Mouse (Mus musculus) limb, embryonic 11.5 days (tissue): ENCODE data around the gene Arhgef19. TPM values are rescaled to one million over a fixed set of nuclear protein-coding genes. Genes with fewer than 3 reads are reported as not detected.

ENCODE experiments used
- ATAC-seq: fragments of 200-750 bp; cut with Nextera tagmentation; 2 replicates; pipeline ENCODE4 v1.8.0; 2017; ENCODE audit warnings: low read depth; ENCODE audit not compliant: insufficient number of reproducible peaks, low FRiP score, low TSS enrichment
- DNase-seq: peaks from one replicate; pipeline ENCODE4 v3.0.0-alpha.2; 2015; ENCODE audit warnings: low spot score
- H3K27ac ChIP-seq: fragments of 300-500 bp; sonication (generic); replicated peaks from 2 replicates; pipeline ENCODE4 v1.5.1; 2014; ENCODE audit warnings: low read depth, mild to moderate bottlenecking, low read length
- H3K27me3 ChIP-seq: fragments of 300-500 bp; sonication (generic); 2 replicates; pipeline ENCODE4 v1.6.1; 2014; ENCODE audit warnings: mild to moderate bottlenecking, low read length, mixed read lengths; ENCODE audit not compliant: control insufficient read depth, insufficient read depth
- H3K36me3 ChIP-seq: fragments of 300-500 bp; sonication (generic); 2 replicates; pipeline ENCODE4 v1.6.1; 2014; ENCODE audit warnings: mild to moderate bottlenecking, low read length, moderate library complexity, mixed read lengths; ENCODE audit not compliant: control insufficient read depth, insufficient read depth
- H3K4me1 ChIP-seq: fragments of 300-500 bp; sonication (generic); 2 replicates; pipeline ENCODE4 v1.6.1; 2014; ENCODE audit warnings: low read length, mixed read lengths; ENCODE audit not compliant: control insufficient read depth, insufficient read depth
- H3K4me2 ChIP-seq: fragments of 300-500 bp; sonication (generic); 2 replicates; pipeline ENCODE4 v1.6.1; 2014; ENCODE audit warnings: low read depth, mild to moderate bottlenecking, moderate library complexity; ENCODE audit not compliant: severe bottlenecking
- H3K4me3 ChIP-seq: fragments of 300-500 bp; sonication (generic); 2 replicates; pipeline ENCODE4 v1.5.1; 2014; ENCODE audit warnings: low read depth, low read length
- H3K9ac ChIP-seq: fragments of 300-500 bp; sonication (generic); 2 replicates; pipeline ENCODE4 v1.6.1; 2014; ENCODE audit warnings: mild to moderate bottlenecking, low read length
- H3K9me3 ChIP-seq: fragments of 300-500 bp; sonication (generic); 2 replicates; pipeline ENCODE4 v1.6.1; 2016; ENCODE audit warnings: low read length; ENCODE audit not compliant: control insufficient read depth
- WGBS: fragments of 180-500 bp; shearing (Covaris S2); extraction: QIAGEN DNeasy Blood & Tissue Kit; methylation state at CpG from one replicate; pipeline ENCODE4 v1.1.7; 2014; 5-methylcytosine and 5-hydroxymethylcytosine counted together
- polyA plus RNA-seq: library from polyadenylated mRNA; unstranded; fragments of >200 nt; fragmentation: Nextera tagmentation; extraction: Ambion mirVana; gene quantifications from 2 replicates; pipeline ENCODE4 v1.2.1, GENCODE M21; 2014

The Arhgef19 gene
- polyA plus RNA-seq, 1 experiment from 2014 or later = 4.6 TPM

- DNase-seq = no peak
- Histone ChIP-seq H3K9me3 (no peaks in the 10 kb centered on the region), H3K4me3 (no peak overlapping the region), H3K4me1 (peaks cover 23% of the 10 kb centered on the region), H3K27ac (no peak overlapping the region), H3K27me3 (peaks cover 61% of the 10 kb centered on the region), H3K4me2 (no peak overlapping the region), H3K9ac (no peak overlapping the region), H3K36me3 (no peaks in the 10 kb centered on the region)
- 10% methylated on average over 11 of the region's 11 CpGs for WGBS
- no peak for ATAC-seq
These were observed 9.3 kb downstream of the Arhgef19 start for GRCm38 (mm10) chr4:141248614-141248978.

GRCm38 (mm10) chr4:141249383-141249782 is 10.1 kb downstream of the Arhgef19 start:
- Histone ChIP-seq H3K27me3 (peaks cover 56% of the 10 kb centered on the region), H3K4me1 (peaks cover 23% of the 10 kb centered on the region)
- no peak for ATAC-seq

GRCm38 (mm10) chr4:141251071-141251470 is 11.8 kb downstream of the Arhgef19 start:
- no peak overlapping the region for H3K9ac ChIP-seq
- peaks cover 40% of the 10 kb centered on the region for H3K27me3 ChIP-seq
- 81% methylated on average over 8 of the region's 8 CpGs for WGBS
- no peak overlapping the region for H3K4me2 ChIP-seq
- H3K4me1 ChIP-seq = peaks cover 21% of the 10 kb centered on the region
- DNase-seq = no peak
- H3K36me3 ChIP-seq = no peaks in the 10 kb centered on the region
- H3K9me3 ChIP-seq = no peaks in the 10 kb centered on the region
- ATAC-seq = no peak
- H3K27ac ChIP-seq = no peak overlapping the region
- H3K4me3 ChIP-seq = no peak overlapping the region

More at GRCm38 (mm10) chr4:141249383-141249782, 10.1 kb downstream of the Arhgef19 start:
- Histone ChIP-seq H3K36me3 (no peaks in the 10 kb centered on the region), H3K27ac (no peak overlapping the region), H3K9me3 (no peaks in the 10 kb centered on the region), H3K9ac (no peak overlapping the region), H3K4me3 (no peak overlapping the region), H3K4me2 (no peak overlapping the region)
- WGBS = 66% methylated on average over 11 of the region's 11 CpGs
- DNase-seq = no peak

- H3K27me3 ChIP-seq = peaks cover 24% of the 10 kb centered on the region
- no peak overlapping the region for H3K4me3 ChIP-seq
- no peak overlapping the region for H3K4me2 ChIP-seq
- peaks cover 10% of the 10 kb centered on the region; the same call in 1 of the 2 replicates for H3K4me1 ChIP-seq
- no peaks in the 10 kb centered on the region for H3K36me3 ChIP-seq
- no peak overlapping the region for H3K27ac ChIP-seq
- no peak overlapping the region for H3K9ac ChIP-seq
- DNase-seq = no peak
- no peak for ATAC-seq
- no peaks in the 10 kb centered on the region for H3K9me3 ChIP-seq
- WGBS = 73% methylated on average over 2 of the region's 2 CpGs
These were observed 13.3 kb downstream of the Arhgef19 start for GRCm38 (mm10) chr4:141252641-141253040.

- Histone ChIP-seq H3K4me3 (no peak overlapping the region), H3K9me3 (no peaks in the 10 kb centered on the region), H3K4me2 (no peak overlapping the region), H3K36me3 (no peaks in the 10 kb centered on the region), H3K4me1 (no peaks in the 10 kb centered on the region), H3K27ac (no peak overlapping the region), H3K27me3 (peaks cover 8% of the 10 kb centered on the region), H3K9ac (no peak overlapping the region)
- DNase-seq (no peak), ATAC-seq (no peak)
- WGBS = 85% methylated on average over 16 of the region's 16 CpGs
These were observed 14.9 kb downstream of the Arhgef19 start for GRCm38 (mm10) chr4:141254234-141254633.

- WGBS = 66% methylated on average over 5 of the region's 5 CpGs
- Histone ChIP-seq H3K27me3 (no peaks in the 10 kb centered on the region), H3K9ac (no peak overlapping the region), H3K9me3 (no peaks in the 10 kb centered on the region), H3K4me2 (no peak overlapping the region), H3K27ac (no peak overlapping the region), H3K4me1 (no peaks in the 10 kb centered on the region), H3K4me3 (no peak overlapping the region), H3K36me3 (no peaks in the 10 kb centered on the region)
- ATAC-seq (no peak), DNase-seq (no peak)
These were observed 18.1 kb downstream of the Arhgef19 start for GRCm38 (mm10) chr4:141257440-141257839.

GRCm38 (mm10) chr4:141259413-141259812 is 20.1 kb downstream of the Arhgef19 start:
- no peak overlapping the region for H3K27ac ChIP-seq
- ATAC-seq = no peak
- H3K36me3 ChIP-seq = no peaks in the 10 kb centered on the region
- H3K4me1 ChIP-seq = no peaks in the 10 kb centered on the region
- no peaks in the 10 kb centered on the region for H3K27me3 ChIP-seq
- no peak for DNase-seq
- no peak overlapping the region for H3K9ac ChIP-seq
- H3K4me3 ChIP-seq = no peak overlapping the region
- 87% methylated on average over 12 of the region's 12 CpGs for WGBS
- no peak overlapping the region for H3K4me2 ChIP-seq
- no peaks in the 10 kb centered on the region for H3K9me3 ChIP-seq

GRCm38 (mm10) chr4:141260007-141260723 is 20.9 kb downstream of the Arhgef19 start:
- no peaks in the 10 kb centered on the region for H3K4me1 ChIP-seq
- H3K27ac ChIP-seq = no peak overlapping the region
- no peak for DNase-seq
- no peak overlapping the region for H3K4me2 ChIP-seq
- no peaks in the 10 kb centered on the region for H3K27me3 ChIP-seq
- 75% methylated on average over 16 of the region's 16 CpGs for WGBS
- ATAC-seq = no peak
- H3K9ac ChIP-seq = no peak overlapping the region
- no peaks in the 10 kb centered on the region for H3K36me3 ChIP-seq
- H3K9me3 ChIP-seq = no peaks in the 10 kb centered on the region
- H3K4me3 ChIP-seq = no peak overlapping the region
